Mouse (Mus musculus) left cerebral cortex, postnatal 36 days (tissue): ENCODE measurements around the gene 1700017N19Rik. TPM values are rescaled to one million over a fixed set of nuclear protein-coding genes. Genes with fewer than 3 reads are reported as not detected.
"Not testable (repeated sequence)": the region's sequence is repeated elsewhere in the genome, so short reads cannot be mapped to it uniquely, and the experiment has no call there.

Source experiments
- DNase-seq, 2 experiments: peaks; one replicate each; pipeline ENCODE4 v3.0.0; 2021 to 2022; ENCODE audit warnings: low spot score in 2 of 2, mixed read lengths in 1 of 2
- intact Hi-C: fragments of 180-260 bp; cut with DNase I; formaldehyde crosslinking; loops from one replicate; pipeline ENCODE4 v1.15.1; 2025
- total RNA-seq, 2 experiments: library from RNA; stranded (reverse); gene quantifications; 2 replicates each; pipeline ENCODE4 v1.2.3; 2021

1700017N19Rik gene
- not detected for total RNA-seq

- intact Hi-C loops: no loop called here
- DNase-seq: no peak
These were observed at the start of gene 1700017N19Rik, which contains the start of gene 4930430F08Rik for GRCm38 (mm10) chr10:100590323-100590722. TSS of gene 1700017N19Rik (plus strand) at chr10:100590484. TSS of gene 4930430F08Rik (minus strand) at chr10:100590423.

GRCm38 (mm10) chr10:100556566-100557175 lies 33.6 kb upstream of the 1700017N19Rik start:
- DNase-seq: no peak
- intact Hi-C loops: no loop called here

GRCm38 (mm10) chr10:100560194-100560883 lies 29.9 kb upstream of the 1700017N19Rik start:
- DNase-seq, intact Hi-C loops: not testable (repeated sequence)

GRCm38 (mm10) chr10:100564112-100564511 lies 26.2 kb upstream of the 1700017N19Rik start:
- intact Hi-C loops: no loop called here
- no peak for DNase-seq

- DNase-seq: no peak
- intact Hi-C loops: no loop called here
These were observed 18.6 kb upstream of the 1700017N19Rik start for GRCm38 (mm10) chr10:100571707-100572106.

GRCm38 (mm10) chr10:100574505-100575149 lies 15.7 kb upstream of the 1700017N19Rik start:
- DNase-seq: no peak
- intact Hi-C loops: no loop called here

GRCm38 (mm10) chr10:100575294-100575693 lies 15.0 kb upstream of the 1700017N19Rik start:
- no peak for DNase-seq
- intact Hi-C loops: no loop called here

- DNase-seq: no peak
- intact Hi-C loops: no loop called here
These were observed 6.1 kb upstream of the 1700017N19Rik start for GRCm38 (mm10) chr10:100584178-100584577.

- intact Hi-C loops: no loop called here
- DNase-seq: no peak
These were observed 1.8 kb upstream of the 1700017N19Rik start for GRCm38 (mm10) chr10:100588524-100588923.

GRCm38 (mm10) chr10:100588932-100589388 lies 1.3 kb upstream of the 1700017N19Rik start:
- intact Hi-C loops: no loop called here
- peak; percentile 89 to 90 for DNase-seq

GRCm38 (mm10) chr10:100598339-100598738 lies 8.1 kb downstream of the 1700017N19Rik start:
- DNase-seq: no peak
- intact Hi-C loops: no loop called here

- no peak for DNase-seq
- intact Hi-C loops: no loop called here
These were observed 13.2 kb downstream of the 1700017N19Rik start for GRCm38 (mm10) chr10:100603511-100603910.

- intact Hi-C loops: no loop called here
- DNase-seq: no peak
These were observed 14.0 kb downstream of the 1700017N19Rik start for GRCm38 (mm10) chr10:100604254-100604653.

GRCm38 (mm10) chr10:100617233-100617903 lies 27.1 kb downstream of the 1700017N19Rik start:
- intact Hi-C loops: no loop called here
- DNase-seq: no peak

- DNase-seq: no peak
- intact Hi-C loops: no loop called here
These were observed 29.2 kb downstream of the 1700017N19Rik start for GRCm38 (mm10) chr10:100619474-100619873.

- DNase-seq: no peak
- intact Hi-C loops: loop anchor here (10.0 kb wide), 1 partner anchor 1535 kb away; no protein-coding TSS in a partner anchor
These were observed 29.8 kb downstream of the 1700017N19Rik start for GRCm38 (mm10) chr10:100620040-100620439.

- DNase-seq: no peak
- intact Hi-C loops: loop anchor here (10.0 kb wide), 1 partner anchor 1532 kb away; no protein-coding TSS in a partner anchor
These were observed 32.2 kb downstream of the 1700017N19Rik start for GRCm38 (mm10) chr10:100622494-100622893.

GRCm38 (mm10) chr10:100629762-100630438 lies 39.6 kb downstream of the 1700017N19Rik start:
- peak; percentile 40 to 56 for DNase-seq
- intact Hi-C loops: loop anchor here (5.0 to 10.0 kb wide), 3 partner anchors 95 to 1787 kb away; no protein-coding TSS in a partner anchor

- intact Hi-C loops: no loop called here
- no peak for DNase-seq
These were observed 52.6 kb downstream of the 1700017N19Rik start for GRCm38 (mm10) chr10:100642887-100643286.
